Mouse (Mus musculus) liver, embryonic 11.5 days (tissue): ENCODE data around the gene Kmt2b. TPM values are rescaled to one million over a fixed set of nuclear protein-coding genes. Genes with fewer than 3 reads are reported as not detected.
A peak's percentile ranks its signal among the peaks of the same experiment; 100 is the strongest.

Source experiments
- ATAC-seq: fragments of 200-750 bp; cut with Nextera tagmentation; replicated peaks from 2 replicates; pipeline ENCODE4 v1.8.0; 2017; ENCODE audit warnings: moderate number of reproducible peaks, mild to moderate bottlenecking, moderate TSS enrichment, moderate library complexity; ENCODE audit not compliant: low FRiP score
- DNase-seq: peaks from one replicate; pipeline ENCODE4 v3.0.0-alpha.2; 2017; ENCODE audit warnings: low spot score
- H3K27ac ChIP-seq: fragments of 300-500 bp; sonication (generic); 2 replicates; pipeline ENCODE4 v1.5.1; 2014; ENCODE audit warnings: mild to moderate bottlenecking, low read depth, low read length, control low read depth
- H3K27me3 ChIP-seq: fragments of 300-500 bp; sonication (generic); replicated peaks from 2 replicates; pipeline ENCODE4 v1.6.1; 2014; ENCODE audit warnings: low read length, mixed read lengths; ENCODE audit not compliant: control insufficient read depth, insufficient read depth
- H3K36me3 ChIP-seq: fragments of 300-500 bp; sonication (generic); 2 replicates; pipeline ENCODE4 v1.6.1; 2014; ENCODE audit warnings: mild to moderate bottlenecking, low read length, moderate library complexity, mixed read lengths; ENCODE audit not compliant: control insufficient read depth, insufficient read depth
- H3K4me1 ChIP-seq: fragments of 300-500 bp; sonication (generic); replicated peaks from 2 replicates; pipeline ENCODE4 v1.6.1; 2014; ENCODE audit warnings: low read length, mixed read lengths; ENCODE audit not compliant: control insufficient read depth, insufficient read depth
- H3K4me2 ChIP-seq: fragments of 300-500 bp; sonication (generic); 2 replicates; pipeline ENCODE4 v1.6.1; 2014; ENCODE audit warnings: mild to moderate bottlenecking, control low read depth, moderate library complexity
- H3K4me3 ChIP-seq: fragments of 300-500 bp; sonication (generic); 2 replicates; pipeline ENCODE4 v1.5.1; 2014; ENCODE audit warnings: low read depth, low read length, control low read depth
- H3K9ac ChIP-seq: fragments of 300-500 bp; sonication (generic); 2 replicates; pipeline ENCODE4 v1.6.1; 2014; ENCODE audit warnings: low read depth, low read length, control low read depth
- H3K9me3 ChIP-seq: fragments of 300-500 bp; sonication (generic); 2 replicates; pipeline ENCODE4 v1.6.1; 2016; ENCODE audit warnings: low read length, inconsistent platforms, mixed read lengths; ENCODE audit not compliant: control insufficient read depth
- WGBS: fragments of 180-500 bp; shearing (Covaris S2); extraction: QIAGEN DNeasy Blood & Tissue Kit; methylation state at CpG from one replicate; pipeline ENCODE4 v1.1.7; 2014; 5-methylcytosine and 5-hydroxymethylcytosine counted together
- polyA plus RNA-seq: library from polyadenylated mRNA; unstranded; fragments of >200 nt; fragmentation: Nextera tagmentation; extraction: Ambion mirVana; gene quantifications from 2 replicates; pipeline ENCODE4 v1.2.1, GENCODE M21; 2014

The Kmt2b gene
- polyA plus RNA-seq, 1 experiment from 2014 or later = 11.4 TPM

DNA sequence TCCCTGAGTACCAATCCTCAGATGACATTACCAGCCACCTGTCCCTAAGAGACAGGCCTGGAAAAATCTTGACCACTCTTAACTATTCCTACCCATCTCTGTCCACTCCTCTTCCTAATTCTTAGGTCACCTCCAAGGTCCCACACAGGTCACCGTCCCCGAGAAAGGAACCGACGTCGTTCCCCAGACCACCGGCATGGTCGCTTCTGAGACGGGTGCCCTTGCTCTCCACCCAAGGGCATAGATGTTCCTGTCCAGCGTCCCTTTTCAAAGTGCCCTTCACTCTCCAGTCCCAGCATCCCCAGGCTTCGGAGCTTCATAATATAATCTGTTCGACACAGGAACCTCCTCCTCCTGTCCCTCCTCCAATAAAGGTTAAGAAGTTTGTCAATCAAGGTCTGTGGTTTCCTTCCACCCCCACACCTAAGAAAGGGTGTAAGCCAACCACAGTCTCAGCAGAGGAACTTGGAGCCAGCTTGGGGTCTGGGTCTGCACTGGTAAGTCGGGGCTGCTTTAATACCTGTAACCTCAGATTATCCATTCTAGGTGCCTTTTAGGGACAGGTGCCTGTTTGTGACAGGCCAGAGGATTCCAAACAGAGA is 23.5 kb downstream of the Kmt2b start, which contains the start of gene Igflr1:
Gene Igflr1 (plus strand): TSS at position 458 of the 602 bp plus-strand sequence.
- Histone ChIP-seq H3K4me1 (peaks cover 9% of the 10 kb centered on the region), H3K27me3 (no peaks in the 10 kb centered on the region), H3K27ac (no peak within 1 kb of the TSS), H3K36me3 (peaks cover 16% of the 10 kb centered on the region), H3K4me2 (peak within 1 kb of the TSS; percentile 84), H3K4me3 (no peak within 1 kb of the TSS), H3K9me3 (no peaks in the 10 kb centered on the region), H3K9ac (no peak within 1 kb of the TSS)
- DNase-seq = no peak
- WGBS = 93% methylated on average over 12 of the region's 12 CpGs
- no peak for ATAC-seq

DNA sequence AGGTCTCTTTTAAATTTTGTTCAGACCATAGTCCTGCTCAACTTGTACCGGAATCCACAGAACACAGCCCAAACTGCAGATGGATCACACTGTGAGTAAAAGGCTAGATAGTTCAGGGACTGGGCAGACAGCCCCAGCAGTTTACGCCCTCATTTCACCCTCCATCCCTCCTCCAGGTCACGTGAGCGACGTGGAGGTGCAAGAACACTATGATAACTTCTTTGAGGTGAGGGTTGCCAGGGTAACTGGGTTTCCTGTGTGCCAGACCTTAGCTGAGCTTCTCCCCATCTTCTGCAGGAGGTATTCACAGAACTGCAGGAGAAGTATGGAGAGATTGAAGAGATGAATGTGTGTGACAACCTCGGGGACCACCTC is 24.6 kb downstream of the Kmt2b start:
- Histone ChIP-seq H3K27me3 (no peaks in the 10 kb centered on the region), H3K36me3 (peaks cover 12% of the 10 kb centered on the region), H3K4me2 (peak overlapping the region; percentile 84), H3K27ac (peak overlapping the region; percentile 97), H3K9ac (peak overlapping the region; percentile 74), H3K9me3 (no peaks in the 10 kb centered on the region), H3K4me3 (peak overlapping the region; percentile 81), H3K4me1 (peaks cover 9% of the 10 kb centered on the region)
- WGBS = 29% methylated on average over 6 of the region's 6 CpGs
- ATAC-seq (no peak), DNase-seq (no peak)

DNA sequence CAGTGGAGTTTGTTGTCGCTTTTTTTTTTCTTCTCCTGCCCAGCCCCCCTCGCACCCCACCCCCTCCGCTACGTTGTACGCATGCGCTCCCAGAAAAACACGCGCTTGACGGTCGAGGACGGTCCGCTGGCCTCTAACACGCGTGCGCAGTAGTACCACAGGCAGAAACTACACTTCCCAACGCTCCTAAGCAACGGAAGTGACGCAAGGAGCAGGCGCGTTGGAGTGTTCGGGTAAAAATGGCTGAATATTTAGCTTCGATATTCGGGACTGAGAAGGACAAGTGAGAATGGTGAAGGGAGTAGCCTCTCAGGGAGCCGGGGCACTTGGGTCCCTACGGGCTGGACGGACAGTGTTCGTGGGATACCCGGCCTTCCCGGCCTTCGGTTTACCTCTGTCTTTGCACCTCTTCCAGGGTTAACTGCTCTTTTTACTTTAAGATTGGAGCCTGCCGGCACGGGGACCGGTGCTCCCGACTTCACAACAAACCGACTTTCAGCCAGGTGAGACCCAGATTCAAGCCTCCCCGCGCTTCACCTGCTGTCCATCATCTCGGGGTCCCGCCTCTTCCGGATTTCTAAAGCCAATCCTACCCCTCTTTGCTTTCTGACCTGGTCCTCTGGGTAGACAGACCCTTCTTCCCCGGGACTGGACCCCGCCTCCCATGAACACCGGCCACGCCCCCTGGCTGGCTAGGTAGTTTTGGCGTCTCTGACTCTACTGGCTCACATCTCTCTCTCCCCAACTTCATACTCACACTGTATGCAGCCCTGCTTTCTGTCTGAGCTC is 25.2 kb downstream of the Kmt2b start, which contains the start of the genes U2af1l4, Gm49396 and Psenen:
Gene U2af1l4 (plus strand): TSS at position 185 of the 789 bp plus-strand sequence.
Gene Gm49396 (plus strand): TSS at position 228 of the 789 bp plus-strand sequence.
Gene Psenen (minus strand): TSS at position 511 of the 789 bp plus-strand sequence.
- H3K4me1 ChIP-seq = peaks cover 14% of the 10 kb centered on the region
- ATAC-seq (peak; percentile 83), DNase-seq (peak; percentile 91)
- WGBS = under 1% methylated on average over 45 of the region's 45 CpGs
- H3K4me2 ChIP-seq = peak within 1 kb of the TSS; percentile 84
- H3K36me3 ChIP-seq = peaks cover 9% of the 10 kb centered on the region; the same call in 1 of the 2 replicates
- H3K27me3 ChIP-seq = no peaks in the 10 kb centered on the region
- peak within 1 kb of the TSS; percentile 81 for H3K4me3 ChIP-seq
- peak within 1 kb of the TSS; percentile 74 for H3K9ac ChIP-seq
- H3K9me3 ChIP-seq = no peaks in the 10 kb centered on the region
- peak within 1 kb of the TSS; percentile 97 for H3K27ac ChIP-seq

DNA sequence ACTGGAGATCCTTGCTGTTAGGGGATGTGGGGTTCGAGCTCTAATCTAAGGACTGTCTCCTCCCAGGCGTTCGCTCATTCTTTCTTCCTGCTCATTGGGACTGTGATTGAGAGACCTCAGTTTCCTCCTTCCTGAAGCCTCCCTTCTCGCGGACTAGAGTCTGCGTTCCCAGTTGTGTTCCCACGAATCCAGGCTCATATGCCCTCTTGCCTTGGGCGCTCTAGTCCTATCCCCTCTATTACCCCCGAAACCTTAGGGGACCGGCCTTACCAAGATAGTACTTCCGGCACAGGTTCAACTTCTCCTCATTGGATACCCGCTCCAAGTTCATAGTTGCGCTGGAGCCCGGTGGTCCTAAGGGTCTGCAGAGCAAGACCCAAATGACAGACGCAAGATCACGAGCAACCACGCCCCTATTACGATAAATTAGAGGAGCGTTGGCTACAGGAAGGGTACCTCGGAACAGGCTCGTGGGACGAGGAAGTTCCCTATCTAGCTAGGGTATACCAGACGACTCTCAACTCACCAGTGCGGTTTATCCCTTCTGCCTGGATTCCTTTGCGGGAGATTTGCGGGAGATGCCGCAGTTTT is 25.9 kb downstream of the Kmt2b start:
- peaks cover 5% of the 10 kb centered on the region; the same call in 1 of the 2 replicates for H3K36me3 ChIP-seq
- H3K4me1 ChIP-seq = peaks cover 17% of the 10 kb centered on the region
- H3K4me3 ChIP-seq = peak overlapping the region; percentile 81
- ATAC-seq = 0 out of 2 replicates have a peak, but pooled peaks have one; percentile 5
- WGBS = under 1% methylated on average over 27 of the region's 27 CpGs
- H3K9me3 ChIP-seq = no peaks in the 10 kb centered on the region
- DNase-seq = peak; percentile 44
- peak overlapping the region; percentile 74 for H3K9ac ChIP-seq
- peak overlapping the region; percentile 80 for H3K4me2 ChIP-seq
- H3K27ac ChIP-seq = peak overlapping the region; percentile 51; the same call in 1 of the 2 replicates
- no peaks in the 10 kb centered on the region for H3K27me3 ChIP-seq

DNA sequence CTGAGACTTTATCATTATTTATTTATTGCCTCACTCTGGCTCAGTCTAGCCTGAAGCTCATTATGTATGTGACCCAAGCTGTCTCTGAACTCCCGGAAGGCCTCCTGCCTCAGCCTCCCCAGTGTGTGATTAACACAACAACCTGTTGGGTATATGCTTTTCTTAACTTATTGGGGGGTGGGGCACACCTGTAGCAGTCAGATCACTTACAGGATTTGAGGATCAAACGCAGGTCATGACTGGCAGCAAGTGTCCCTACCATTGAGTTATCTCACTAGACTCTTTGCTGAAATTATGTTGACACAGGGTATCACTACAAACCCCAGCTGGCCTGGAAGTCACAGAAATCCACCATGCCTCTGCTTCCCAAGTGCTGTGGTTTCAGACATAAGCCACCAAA is 28.2 kb downstream of the Kmt2b start:
- Histone ChIP-seq H3K9me3 (no peaks in the 10 kb centered on the region), H3K27me3 (no peaks in the 10 kb centered on the region), H3K4me1 (peaks cover 17% of the 10 kb centered on the region), H3K9ac (no peak overlapping the region), H3K4me3 (0 out of 2 replicates have a peak overlapping the region, but pooled peaks have one; percentile 75), H3K4me2 (peak overlapping the region; percentile 75), H3K27ac (no peak overlapping the region), H3K36me3 (peaks cover 15% of the 10 kb centered on the region)
- WGBS = 63% methylated on average over 2 of the region's 2 CpGs
- DNase-seq (no peak), ATAC-seq (no peak)

DNA sequence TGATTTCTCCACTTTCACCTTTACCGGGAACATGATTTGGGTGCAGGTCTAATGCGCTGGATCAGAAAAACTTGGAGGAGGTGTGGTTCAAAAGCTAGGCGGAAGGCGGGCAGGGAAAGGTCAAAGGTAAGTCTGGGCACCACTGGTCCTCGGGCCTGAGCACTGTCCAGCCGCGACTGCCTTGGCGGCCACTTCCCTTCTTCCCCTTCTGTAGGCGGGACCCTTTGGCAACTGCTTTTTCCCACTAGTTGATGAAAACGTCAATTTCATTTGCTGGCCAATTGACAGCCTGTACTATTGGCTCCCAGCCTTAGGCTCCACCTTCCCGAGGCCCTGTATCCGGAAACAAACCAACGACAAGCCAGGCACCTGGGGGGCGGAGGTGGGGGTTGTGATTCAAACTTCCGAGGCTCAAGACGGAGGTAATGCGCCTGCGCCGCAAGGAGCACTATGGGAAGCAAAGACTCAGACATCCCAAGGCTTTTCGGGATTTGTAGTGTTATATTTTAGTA is 29.0 kb downstream of the Kmt2b start, which contains the start of gene Lin37:
Gene Lin37 (minus strand): TSS at position 396 of the 512 bp plus-strand sequence.
- peak; percentile 81 for ATAC-seq
- peaks cover 17% of the 10 kb centered on the region for H3K4me1 ChIP-seq
- H3K9me3 ChIP-seq = no peaks in the 10 kb centered on the region
- peak within 1 kb of the TSS; percentile 72 for H3K9ac ChIP-seq
- peak within 1 kb of the TSS; percentile 62; the same call in 1 of the 2 replicates for H3K27ac ChIP-seq
- peak within 1 kb of the TSS; percentile 75 for H3K4me2 ChIP-seq
- H3K36me3 ChIP-seq = peaks cover 21% of the 10 kb centered on the region
- under 1% methylated on average over 20 of the region's 20 CpGs for WGBS
- DNase-seq = peak; percentile 86
- H3K27me3 ChIP-seq = no peaks in the 10 kb centered on the region
- peak within 1 kb of the TSS; percentile 75 for H3K4me3 ChIP-seq

DNA sequence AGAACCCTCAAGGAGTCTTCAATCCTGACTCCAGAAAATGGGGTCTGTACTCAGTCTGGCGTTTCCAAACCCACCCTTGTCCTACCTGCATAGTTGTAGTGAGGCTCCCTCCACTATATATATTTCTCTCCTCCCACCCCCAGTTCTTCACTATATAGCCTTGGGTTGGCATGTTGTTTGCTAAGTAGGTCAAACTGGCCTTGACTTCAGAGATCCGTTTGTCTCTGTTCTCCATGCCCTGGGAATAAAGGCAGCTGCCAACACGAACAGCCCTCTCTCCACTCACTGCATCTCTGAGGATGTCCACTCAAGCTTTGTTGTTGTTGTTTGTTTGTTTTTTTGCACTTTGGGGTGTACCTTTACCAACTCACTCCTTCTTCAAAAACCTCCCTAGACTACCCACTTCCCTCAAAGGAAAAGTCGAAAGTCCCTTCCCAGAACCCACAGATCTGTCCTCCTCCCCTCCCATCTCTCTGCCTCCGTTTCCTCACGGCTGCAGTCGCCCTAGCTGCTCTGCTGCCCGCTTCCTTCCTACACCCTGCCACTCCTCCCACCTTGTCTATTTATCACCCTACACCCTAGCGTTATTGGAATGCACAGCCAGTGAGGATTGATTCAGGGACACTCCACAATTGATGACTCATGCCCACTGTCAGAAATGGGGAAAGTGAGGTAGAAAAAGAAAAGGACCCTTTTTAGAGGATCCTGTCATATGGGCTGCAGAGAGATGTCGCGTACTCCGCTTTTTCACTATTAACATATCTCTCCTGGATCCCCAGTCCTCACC is 29.7 kb downstream of the Kmt2b start:
- Histone ChIP-seq H3K27me3 (no peaks in the 10 kb centered on the region), H3K4me2 (peak overlapping the region; percentile 75), H3K4me3 (peak overlapping the region; percentile 75), H3K4me1 (peaks cover 11% of the 10 kb centered on the region), H3K36me3 (peaks cover 21% of the 10 kb centered on the region), H3K9me3 (no peaks in the 10 kb centered on the region), H3K9ac (peak overlapping the region; percentile 72), H3K27ac (peak overlapping the region; percentile 62; the same call in 1 of the 2 replicates)
- no peak for DNase-seq
- peak; percentile 7; the same call in 1 of the 2 replicates for ATAC-seq
- WGBS = 11% methylated on average over 12 of the region's 12 CpGs
